Mouse (Mus musculus): ENCODE measurements around the gene AC129217.1.
"Not testable (repeated sequence)": the region's sequence is repeated elsewhere in the genome, so short reads cannot be mapped to it uniquely, and the experiment has no call there.

Gene AC129217.1

DNA sequence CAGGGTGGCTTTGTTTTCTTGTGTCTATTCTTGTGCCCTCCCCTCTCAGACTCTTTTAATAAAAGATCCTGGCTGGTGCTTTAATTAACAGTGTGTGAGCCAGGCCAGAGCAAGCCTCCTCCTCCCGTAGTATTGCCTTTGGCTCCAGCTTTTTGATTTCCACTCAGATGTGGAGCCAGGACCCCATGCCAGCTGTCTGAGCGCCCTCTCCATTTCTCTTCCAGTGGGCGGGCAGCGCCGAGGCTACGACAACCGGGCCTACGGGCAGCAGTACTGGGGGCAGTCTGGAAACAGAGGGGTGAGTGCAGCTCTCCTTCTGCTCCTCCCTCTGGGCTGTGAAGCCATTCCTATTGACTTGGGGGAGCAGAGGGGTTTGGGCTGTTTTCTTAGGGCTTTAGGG, 1.1 kb downstream of the AC129217.1 start:
- DNase-seq (ENCODE audit: low read depth, low spot score) = no peak

DNA sequence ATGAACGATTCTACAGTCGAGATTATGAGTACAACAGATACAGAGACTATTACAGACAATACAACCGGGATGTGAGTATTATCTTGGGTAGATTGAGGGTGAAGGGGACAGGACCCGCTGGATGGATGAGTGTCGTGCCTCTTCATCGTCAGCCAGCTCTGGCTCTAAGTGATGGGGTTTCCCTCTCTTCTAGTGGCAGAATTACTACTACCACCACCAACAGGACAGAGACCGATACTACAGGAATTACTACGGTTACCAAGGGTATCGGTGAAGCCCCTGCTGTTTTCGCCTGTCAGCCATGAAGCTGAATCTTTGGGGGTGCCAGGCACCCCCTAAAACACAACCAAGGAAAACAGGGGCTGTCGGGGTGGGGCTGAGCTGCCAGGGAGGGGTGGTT, 1.7 kb downstream of the AC129217.1 start:
- DNase-seq (ENCODE audit: low read depth, low spot score) = peak; percentile 63

DNA sequence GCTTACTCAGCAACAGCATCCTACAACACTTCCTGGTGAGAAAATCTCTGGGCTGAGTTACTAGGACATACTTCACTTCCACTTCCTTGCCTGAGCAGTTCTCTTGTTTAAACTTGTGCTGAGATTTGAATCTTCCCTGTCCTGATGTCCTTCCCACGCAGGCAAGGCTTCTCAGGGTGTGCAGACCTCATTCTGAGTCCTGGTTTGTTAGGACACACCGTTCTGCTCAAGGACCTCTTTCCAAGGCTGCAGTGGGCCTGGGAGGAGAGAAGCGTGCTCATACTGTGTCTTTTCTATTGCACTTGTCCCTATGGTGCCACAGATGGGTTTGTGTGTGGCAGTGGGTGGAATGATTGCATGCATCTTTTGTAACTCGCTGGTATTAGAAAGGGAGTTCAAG, 3.4 kb downstream of the AC129217.1 start:
- DNase-seq (ENCODE audit: low read depth, low spot score) = no peak

DNA sequence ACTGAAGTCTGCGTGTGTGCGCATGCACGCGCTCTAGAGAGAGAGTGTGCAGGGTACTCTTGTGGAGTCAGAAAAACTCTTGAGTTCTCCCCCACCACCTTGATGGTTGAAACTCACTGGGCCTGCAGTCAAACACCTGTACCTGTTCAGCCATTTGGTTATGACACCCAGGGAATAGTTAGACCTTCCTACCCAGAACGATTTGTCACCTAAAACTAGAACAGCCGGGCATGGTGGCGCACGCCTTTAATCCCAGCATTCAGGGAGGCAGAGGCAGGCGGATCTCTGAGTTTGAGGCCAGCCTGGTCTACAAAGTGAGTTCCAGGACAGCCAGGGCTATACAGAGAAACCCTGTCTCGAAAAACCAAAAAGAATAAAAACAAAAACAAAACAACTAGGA, 6.8 kb downstream of the AC129217.1 start:
- DNase-seq (ENCODE audit: low read depth, low spot score) = peak; percentile 36

DNA sequence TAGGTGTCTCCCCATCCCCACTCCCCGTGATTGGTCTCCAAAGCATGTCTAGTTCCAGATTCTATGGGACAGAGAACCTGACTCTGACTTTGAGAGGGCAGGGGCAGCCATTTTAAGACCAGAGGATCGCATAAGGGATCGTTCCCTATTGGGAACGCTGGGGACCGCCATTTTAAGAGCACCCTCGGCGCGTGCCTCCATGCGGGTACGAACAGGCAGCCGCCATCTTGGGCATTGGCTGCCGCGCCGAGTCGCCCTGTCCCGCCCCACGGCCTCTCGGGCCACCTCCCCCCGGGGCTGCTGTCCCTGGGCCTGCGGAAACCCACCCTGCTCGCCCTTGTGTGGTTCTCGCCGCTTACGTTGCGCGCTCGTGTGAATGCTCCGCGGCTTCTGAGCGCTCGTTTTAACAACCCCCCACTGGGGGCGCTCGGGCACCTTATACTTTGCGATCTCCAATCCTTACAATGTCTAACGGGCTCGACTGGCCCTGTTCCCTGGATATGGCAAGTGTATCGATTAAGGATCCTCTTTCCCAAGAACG, 7.7 kb downstream of the AC129217.1 start, which contains the start of gene Bscl2:
TSS of gene Bscl2 (plus strand) at position 217 of the 541 bp plus-strand sequence.
- peak; percentile 93 for DNase-seq (ENCODE audit: low read depth, low spot score)

DNA sequence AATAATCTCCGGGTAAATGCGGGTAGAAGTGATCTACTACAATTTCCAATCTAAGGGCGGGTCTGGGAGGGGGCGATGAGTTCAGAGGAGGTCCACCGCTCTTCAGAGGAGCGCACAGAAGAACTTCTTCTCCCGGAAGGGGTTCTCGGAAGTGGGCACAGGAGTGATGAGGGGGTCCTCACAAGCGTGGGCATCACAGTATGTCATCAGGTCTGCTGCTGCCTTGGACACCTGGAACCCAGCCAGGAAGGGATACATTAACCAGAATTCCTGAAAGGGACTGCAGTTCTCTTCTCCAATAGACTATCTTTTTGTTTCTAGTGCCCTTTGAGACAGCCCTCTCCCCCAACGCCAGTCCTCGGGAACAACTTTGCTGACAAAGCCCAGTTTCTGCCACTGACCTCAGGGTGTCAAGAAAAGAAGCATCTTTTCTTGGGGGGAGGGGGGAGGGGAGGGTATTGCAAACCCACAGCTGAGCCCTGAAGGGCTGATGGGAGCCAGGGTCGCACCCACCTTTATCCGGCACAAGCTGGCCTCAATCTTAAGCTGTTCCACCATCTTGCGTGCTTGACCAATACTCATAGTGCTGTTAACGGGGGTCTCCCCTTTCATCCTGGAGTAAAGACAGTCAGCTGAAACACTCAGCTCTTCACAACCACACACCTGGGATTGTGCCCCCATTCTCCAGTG, 8.6 kb downstream of the AC129217.1 start:
- no peak for DNase-seq (ENCODE audit: low read depth, low spot score)

DNA sequence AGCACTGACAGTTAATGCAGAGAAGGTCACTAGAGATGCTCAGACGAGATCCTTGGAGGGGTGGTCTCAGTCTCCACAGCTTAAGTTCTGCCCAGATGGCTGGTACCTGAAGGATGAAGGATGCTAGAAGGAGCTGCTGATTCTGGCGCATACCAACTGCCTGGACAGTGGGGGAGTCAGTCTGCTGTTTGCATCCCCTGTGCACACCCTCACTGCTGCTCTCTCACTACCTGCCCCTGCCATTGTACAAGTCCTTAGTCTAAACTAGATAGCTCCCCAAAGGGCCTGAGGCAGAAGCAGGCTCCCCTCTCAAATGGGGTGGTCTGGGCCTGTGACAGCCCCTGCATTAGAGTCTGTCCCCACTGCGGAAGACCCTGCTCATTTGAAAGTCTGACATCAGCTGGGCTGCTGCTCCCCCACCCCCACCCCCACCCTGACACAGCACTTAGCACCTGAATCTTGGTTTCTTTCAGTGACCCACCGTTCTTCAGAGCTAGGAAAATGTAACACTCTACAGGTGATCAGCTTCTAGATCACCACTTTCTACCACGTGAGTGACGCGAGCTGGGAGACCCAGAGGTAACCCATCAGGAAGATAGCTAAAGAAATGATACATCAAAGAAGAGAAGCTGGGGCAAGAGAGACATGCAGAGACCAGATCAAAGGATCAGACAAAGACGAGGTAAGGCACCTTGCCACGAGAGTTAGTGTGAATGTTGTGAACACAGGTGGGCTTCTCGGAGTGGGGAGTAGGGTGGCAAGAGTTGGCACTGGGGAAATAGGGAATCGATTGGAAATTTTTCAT, 9.7 kb downstream of the AC129217.1 start, which contains the start of gene Gng3:
TSS of gene Gng3 (minus strand) at position 92 of the 805 bp plus-strand sequence.
- peak; percentile 88 for DNase-seq (ENCODE audit: low read depth, low spot score)

DNA sequence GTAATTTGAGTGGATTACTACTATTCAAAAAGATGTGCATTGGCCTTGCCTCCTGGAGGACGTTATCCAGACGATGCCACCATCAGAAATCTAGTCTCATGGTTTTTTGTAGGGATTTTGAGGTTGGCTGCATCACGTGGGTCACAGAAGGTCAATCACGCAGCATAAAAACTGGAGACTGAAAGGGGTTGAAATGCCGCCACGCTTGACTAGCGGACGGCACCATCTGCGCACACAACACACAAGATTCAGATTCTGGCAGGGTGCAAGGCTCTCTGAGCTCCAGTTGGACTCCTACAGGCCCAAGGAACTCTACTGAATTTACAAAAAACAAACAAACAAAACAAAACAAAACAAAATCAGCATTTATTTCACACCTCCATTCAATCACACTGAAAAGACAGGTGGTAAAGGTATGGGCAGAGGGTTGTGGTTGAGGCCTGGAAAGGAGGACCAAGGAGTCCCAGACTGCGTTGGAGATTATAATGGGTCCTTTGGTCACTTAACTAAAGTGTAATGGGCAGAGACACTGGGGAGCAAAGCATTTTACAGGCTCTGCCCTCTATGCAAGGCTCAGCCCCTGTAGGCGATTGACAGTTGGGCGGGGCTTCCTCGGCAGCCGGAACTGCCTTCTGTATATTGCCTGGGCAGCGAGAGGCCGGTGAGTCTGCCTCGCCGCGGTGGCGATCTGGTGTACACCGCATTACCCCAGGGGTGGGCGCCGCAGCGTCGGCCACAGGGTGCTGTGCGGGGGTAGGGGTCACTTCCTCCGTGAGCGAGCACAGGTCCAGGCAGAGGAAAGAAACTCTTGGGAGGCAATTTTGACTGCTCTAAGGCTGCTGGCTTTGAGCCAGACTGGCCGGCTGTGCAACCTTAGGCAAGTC, 10.6 kb downstream of the AC129217.1 start:
- DNase-seq (ENCODE audit: low read depth, low spot score) = peak; percentile 65

DNA sequence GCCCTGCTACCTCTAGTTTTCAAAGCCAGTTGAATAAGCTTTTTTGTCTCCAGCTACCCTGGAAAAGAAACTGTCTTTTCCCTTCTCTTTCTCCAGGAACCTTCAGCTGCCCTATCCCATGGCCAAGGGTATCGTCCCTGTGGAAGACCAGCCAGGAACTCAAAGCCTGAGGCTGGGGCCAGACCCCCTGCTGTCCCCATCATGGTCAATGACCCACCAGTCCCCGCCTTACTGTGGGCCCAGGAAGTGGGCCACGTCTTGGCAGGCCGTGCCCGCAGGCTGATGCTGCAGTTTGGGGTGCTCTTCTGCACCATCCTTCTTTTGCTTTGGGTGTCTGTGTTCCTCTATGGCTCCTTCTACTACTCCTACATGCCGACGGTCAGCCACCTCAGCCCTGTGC, 11.4 kb downstream of the AC129217.1 start:
- no peak for DNase-seq (ENCODE audit: low read depth, low spot score)

DNA sequence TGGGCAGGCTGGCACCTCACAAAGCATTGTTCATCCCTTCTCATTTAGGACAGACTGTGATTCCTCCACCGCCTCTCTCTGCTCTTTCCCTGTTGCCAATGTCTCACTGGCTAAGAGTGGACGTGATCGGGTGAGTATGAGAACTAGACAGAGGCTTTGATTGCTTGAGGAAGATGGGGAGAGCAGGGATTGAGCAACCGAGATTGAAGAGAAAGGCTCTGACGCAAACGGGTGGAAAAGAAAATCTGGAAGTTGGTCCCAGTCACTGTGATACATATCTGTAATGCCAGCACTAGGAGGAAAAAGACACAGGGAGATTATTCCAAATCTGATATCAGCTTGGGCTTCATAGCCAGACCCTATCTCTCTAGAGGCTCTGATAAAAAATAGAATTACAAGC, 13.4 kb downstream of the AC129217.1 start:
- DNase-seq (ENCODE audit: low read depth, low spot score) = no peak

DNA sequence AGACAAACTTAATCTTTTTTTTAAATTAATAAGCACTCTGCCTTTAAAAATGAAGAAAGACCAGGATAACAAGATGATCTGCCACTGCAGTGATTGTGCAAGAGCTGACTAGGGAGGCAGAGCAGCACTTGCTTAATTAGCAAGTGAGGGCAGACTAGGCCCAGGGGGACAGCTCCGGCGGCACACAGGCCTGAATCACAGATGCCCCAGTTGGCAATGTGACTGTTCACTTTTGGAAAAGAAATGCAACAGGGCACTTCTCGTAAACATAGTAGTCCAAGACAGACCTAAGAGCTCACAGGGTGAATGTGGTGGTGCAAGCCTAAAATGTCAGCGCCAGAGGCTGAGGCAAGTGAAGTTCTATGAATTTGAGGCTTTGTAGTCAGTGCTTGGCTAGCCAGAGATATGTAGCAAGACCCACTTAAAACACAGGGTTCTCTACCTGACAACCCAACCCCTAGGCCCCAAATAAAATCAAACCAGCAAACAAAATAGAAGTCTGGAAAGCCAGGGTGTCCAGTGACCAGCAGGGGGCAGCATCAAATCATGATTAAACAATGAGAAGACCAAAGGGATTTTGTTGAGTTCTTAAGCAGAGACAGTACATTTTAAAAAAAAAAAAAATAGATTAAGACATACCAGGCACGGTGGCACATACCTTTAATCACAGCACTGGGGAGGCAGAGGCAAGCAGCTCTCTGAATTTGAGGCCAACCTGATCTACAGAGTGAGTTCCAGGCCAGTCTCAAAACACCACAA, 15.0 kb downstream of the AC129217.1 start:
- DNase-seq (ENCODE audit: low read depth, low spot score) = peak; percentile 84

DNA sequence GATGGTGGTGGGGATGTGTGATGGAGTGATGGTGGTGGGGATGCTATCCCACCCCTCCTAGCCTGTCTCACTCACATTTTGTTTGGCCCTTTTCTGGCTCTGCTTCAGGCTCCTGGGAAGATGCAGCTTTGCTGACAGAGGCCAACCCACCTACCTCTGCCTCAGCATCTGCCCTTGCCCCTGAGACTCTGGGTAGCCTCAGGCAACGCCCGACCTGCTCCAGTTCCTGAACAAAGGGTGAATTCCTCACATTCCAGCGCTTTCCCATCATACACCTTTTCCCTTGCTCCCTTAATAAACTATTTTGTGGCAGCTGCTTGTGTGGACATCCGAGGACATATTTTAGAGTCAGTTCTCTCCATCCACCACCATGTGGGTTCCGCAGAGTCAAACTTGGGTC, 18.8 kb downstream of the AC129217.1 start:
- DNase-seq (ENCODE audit: low read depth, low spot score) = peak; percentile 60

DNA sequence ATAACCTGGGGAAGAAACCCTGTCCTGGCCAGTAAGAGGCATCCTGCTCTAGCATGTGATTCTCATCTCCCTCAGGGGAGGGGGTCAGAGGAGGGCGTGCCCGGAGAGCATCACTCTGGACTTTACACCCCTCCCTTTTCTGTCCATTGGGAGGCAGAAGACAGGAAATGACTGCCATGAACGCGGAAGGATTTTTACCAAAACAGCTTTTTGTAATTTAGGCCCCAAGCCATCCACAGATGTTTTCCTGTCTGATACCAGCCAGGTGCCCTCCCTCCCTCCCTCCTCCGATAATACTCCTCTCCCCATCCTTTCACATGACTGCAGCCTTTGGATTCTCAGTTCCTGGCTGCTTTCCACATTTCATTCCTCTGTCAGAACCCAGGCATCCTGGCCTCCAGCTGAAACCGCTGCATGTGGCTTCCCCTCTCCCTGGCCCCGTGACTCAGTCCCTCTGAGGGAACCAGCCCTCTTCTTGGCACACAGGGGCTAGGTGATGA, 20.9 kb downstream of the AC129217.1 start, which contains the start of gene Lrrn4cl:
TSS of gene Lrrn4cl (plus strand) at position 367 of the 500 bp plus-strand sequence.
- DNase-seq (ENCODE audit: low read depth, low spot score) = peak; percentile 85

DNA sequence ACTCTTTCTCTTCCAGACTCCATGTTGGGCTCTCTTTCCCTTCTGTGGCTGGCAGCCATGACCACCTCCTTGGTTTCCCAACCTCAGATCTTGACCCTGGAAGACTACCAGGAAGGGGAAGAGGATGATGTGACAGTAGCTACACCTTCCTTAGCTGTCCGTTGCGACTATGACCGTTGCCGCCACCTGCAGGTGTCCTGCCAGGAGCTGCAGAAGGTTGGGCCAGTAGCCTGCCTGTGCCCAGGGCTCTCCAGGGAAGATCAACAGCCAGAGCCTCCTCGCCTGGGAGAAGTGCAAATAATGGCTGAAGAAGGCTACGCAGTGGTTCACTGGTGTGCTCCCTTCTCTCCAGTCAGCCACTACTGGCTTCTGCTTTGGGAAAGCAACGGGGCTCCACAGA, 22.1 kb downstream of the AC129217.1 start:
- DNase-seq (ENCODE audit: low read depth, low spot score) = no peak

DNA sequence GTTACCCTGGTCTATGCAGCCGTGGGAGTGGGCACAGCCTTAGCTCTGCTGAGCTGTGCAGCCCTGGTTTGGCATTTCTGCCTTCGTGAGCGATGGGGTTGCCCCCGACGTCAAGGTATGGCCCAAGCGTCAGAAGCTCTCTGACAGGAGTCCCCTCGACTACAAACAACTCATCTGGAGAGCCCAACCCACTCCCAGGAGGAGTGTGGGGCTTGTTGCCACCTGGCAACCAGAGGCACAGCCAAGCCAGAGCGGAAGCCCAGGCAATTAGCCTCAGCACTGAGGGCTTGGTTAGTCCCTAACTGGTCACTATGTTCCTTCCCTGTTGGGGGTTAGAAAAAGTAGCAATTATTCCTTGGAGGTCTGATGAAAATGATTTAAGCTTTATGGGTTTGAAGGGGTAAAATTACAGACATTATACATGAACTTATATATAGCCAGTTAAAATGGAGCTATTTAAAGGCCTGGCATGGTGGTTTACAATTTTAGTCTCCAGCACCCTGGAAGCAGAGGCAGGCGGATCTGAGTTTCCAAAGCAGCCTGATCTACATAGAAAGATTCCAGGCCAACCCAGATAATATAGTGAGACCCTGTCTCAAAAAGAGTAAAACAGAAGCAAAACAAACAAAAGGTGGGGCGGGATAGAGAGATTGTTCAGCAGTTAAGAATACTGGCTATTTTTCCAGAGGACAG, 22.8 kb downstream of the AC129217.1 start:
- DNase-seq (ENCODE audit: low read depth, low spot score) = no peak

DNA sequence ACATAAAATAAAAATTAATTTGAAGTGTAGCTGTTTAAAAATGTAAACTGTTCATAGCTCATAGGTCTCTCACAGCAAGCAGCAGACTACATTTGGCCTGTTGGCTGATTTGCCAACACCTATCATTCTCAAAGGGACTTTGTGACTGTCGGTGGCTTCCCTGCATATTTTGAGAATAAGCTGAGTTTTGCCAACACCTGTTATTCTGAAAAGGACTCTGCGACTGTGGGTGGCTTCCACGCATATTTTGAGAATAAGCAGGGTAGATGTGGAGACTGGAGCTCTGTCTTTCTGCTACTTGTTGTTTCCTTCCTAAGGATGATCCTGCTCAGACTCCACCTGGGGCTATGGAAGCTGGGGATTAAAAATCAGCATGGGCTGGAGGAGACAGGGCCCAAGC, 23.5 kb downstream of the AC129217.1 start:
- DNase-seq (ENCODE audit: low read depth, low spot score) = no peak

DNA sequence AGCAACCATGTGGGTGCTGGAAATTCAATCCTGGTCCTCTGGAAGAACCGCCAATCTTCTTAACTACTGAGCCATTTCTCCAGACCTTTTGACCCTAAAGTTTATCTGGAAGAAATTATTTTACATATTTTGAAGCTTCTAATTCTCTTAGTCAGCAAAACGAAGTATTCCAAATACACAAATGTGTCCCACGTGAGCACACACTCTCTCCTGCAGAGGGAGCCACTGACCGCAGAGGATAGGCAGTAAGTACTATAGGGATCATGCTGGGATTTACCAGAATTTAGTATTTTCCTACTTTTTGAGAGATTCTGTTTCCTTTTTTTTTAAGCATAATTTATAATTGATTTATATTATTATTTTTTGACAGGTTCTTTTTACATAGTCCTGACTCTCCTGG, 28.1 kb downstream of the AC129217.1 start:
- peak; percentile 82 for DNase-seq (ENCODE audit: low read depth, low spot score)

DNA sequence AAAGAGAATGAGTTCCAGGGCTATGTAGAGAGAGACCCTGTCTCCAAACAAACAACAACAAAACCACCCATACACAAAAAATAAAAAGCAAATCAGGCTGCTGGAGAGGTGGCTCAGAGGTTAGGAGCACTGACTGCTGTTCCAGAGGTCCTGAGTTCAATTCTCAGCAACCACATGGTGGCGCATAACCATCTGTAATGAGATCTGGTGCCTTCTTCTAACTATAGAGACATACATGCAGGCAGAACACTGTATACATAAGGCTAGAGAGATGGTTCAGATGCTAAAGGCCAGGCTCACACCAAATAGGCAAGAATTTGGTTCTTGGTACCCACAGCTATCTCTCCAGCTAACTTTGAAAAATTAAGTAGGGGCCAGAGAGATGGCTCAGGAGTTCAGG, 29.4 kb downstream of the AC129217.1 start:
- DNase-seq (ENCODE audit: low read depth, low spot score) = no peak

DNA sequence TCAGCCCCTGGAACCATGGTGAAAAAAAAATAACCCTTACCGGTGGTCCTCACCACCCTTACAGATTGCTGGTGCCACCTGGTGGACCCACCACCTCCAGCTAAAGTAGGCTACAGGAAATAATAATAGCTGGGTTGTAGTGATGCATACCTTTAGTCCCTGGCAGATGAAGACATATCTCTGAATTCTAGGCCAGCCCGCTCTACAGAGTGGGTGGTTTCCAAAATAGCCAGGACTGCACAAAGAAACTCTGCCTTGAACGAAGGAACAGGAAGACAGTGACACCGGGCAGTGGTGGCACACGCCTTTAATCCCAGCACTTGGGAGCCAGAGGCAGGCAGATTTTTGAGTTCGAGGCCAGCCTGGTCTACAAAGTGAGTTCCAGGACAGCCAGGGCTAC, 34.7 kb downstream of the AC129217.1 start:
- DNase-seq (ENCODE audit: low read depth, low spot score) = no peak

DNA sequence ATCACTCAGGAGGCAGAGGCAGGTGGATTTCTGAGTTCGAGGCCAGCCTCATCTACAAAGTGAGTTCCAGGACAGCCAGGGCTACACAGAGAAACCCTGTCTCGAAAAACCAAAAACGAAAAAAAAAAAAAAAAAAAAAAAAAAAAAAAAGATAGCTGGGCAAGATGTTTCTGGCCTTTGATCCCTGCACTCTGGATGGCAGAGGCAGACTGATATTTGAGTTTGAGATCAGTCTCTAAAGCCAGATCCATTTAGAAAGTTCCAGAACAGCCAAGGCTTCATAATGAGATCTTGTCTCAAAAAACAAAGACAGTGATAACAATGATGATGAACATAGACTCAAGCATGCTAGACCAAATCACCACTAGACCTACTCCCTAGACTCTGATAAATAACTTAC, 40.8 kb downstream of the AC129217.1 start:
- not testable (repeated sequence) for DNase-seq (ENCODE audit: low read depth, low spot score)
